Mouse (Mus musculus) myocyte (in vitro differentiated cells): ENCODE data around the gene Sept3. TPM values are rescaled to one million over a fixed set of nuclear protein-coding genes. Genes with fewer than 3 reads are reported as not detected.

ENCODE experiments used
- H3K27me3 ChIP-seq: one replicate; pipeline ENCODE4 v1.6.1; 2011; ENCODE audit not compliant: control insufficient read depth, insufficient read depth, insufficient read length
- H3K36me3 ChIP-seq: one replicate; pipeline ENCODE4 v1.6.1; 2011; ENCODE audit not compliant: control insufficient read depth, insufficient read depth
- H3K4me2 ChIP-seq: one replicate; pipeline ENCODE4 v1.6.1; 2011; ENCODE audit warnings: low read depth, control low read depth
- H3K4me3 ChIP-seq: one replicate; pipeline ENCODE4 v1.5.1; 2011; ENCODE audit warnings: mild to moderate bottlenecking, control low read depth, moderate library complexity
- H3K79me2 ChIP-seq: one replicate; pipeline ENCODE4 v1.6.1; 2011; ENCODE audit not compliant: control insufficient read depth, insufficient read depth
- H3ac ChIP-seq: one replicate; pipeline ENCODE4 v1.6.1; 2011; ENCODE audit not compliant: control insufficient read depth, insufficient read length
- CEBPB ChIP-seq: IDR thresholded peaks from 2 replicates; pipeline ENCODE4 v1.6.1; 2011; ENCODE audit warnings: mild to moderate bottlenecking, moderate library complexity; ENCODE audit not compliant: poor library complexity, insufficient read depth, severe bottlenecking
- E2F4 ChIP-seq: IDR thresholded peaks from one replicate; pipeline ENCODE4 v1.6.1; 2011; ENCODE audit warnings: mild to moderate bottlenecking, control low read depth, moderate library complexity; ENCODE audit not compliant: insufficient read depth
- MAX ChIP-seq: IDR thresholded peaks from one replicate; pipeline ENCODE4 v1.6.1; 2011; ENCODE audit warnings: low read depth, mild to moderate bottlenecking, control low read depth
- MYOD1 ChIP-seq, 3 experiments: IDR thresholded peaks; one replicate each; pipeline ENCODE4 v1.6.1; 2011; ENCODE audit warnings: control low read depth in 2 of 3, low read depth in 2 of 3, mild to moderate bottlenecking in 2 of 3, moderate library complexity in 1 of 3; ENCODE audit not compliant: insufficient read length in 2 of 3, control insufficient read depth in 1 of 3
- MYOG ChIP-seq, 3 experiments: IDR thresholded peaks; one replicate each; pipeline ENCODE4 v1.6.1; 2011; ENCODE audit warnings: control low read depth in 2 of 3, low read depth in 2 of 3, mild to moderate bottlenecking in 2 of 3; ENCODE audit not compliant: insufficient read length in 2 of 3, control insufficient read depth in 1 of 3, insufficient read depth in 1 of 3
- POLR2A ChIP-seq: IDR thresholded peaks from one replicate; pipeline ENCODE4 v1.6.1; 2011; ENCODE audit warnings: low read depth, mild to moderate bottlenecking, control low read depth, moderate library complexity; ENCODE audit not compliant: insufficient read length
- POLR2AphosphoS2 ChIP-seq: IDR thresholded peaks from one replicate; pipeline ENCODE4 v1.6.1; 2011; ENCODE audit warnings: low read depth, control low read depth; ENCODE audit not compliant: insufficient read length
- REST ChIP-seq: IDR thresholded peaks from one replicate; pipeline ENCODE4 v1.6.1; 2011; ENCODE audit warnings: mild to moderate bottlenecking, control low read depth, moderate library complexity; ENCODE audit not compliant: insufficient read depth, insufficient read length
- SRF ChIP-seq: IDR thresholded peaks from one replicate; pipeline ENCODE4 v1.6.1; 2011; ENCODE audit warnings: low read depth; ENCODE audit not compliant: control insufficient read depth, insufficient read length
- TCF12 ChIP-seq: IDR thresholded peaks from one replicate; pipeline ENCODE4 v1.6.1; 2011; ENCODE audit warnings: mild to moderate bottlenecking, control low read depth; ENCODE audit not compliant: poor library complexity, insufficient read depth, severe bottlenecking
- TCF3 ChIP-seq: IDR thresholded peaks from one replicate; pipeline ENCODE4 v1.6.1; 2011; ENCODE audit warnings: low read depth, control low read depth; ENCODE audit not compliant: insufficient read length
- USF1 ChIP-seq: IDR thresholded peaks from one replicate; pipeline ENCODE4 v1.6.1; 2011; ENCODE audit warnings: low read depth, mild to moderate bottlenecking, control low read depth, moderate library complexity
- polyA plus RNA-seq: library from polyadenylated mRNA; unstranded; fragments of >200 nt; fragmentation: generic; extraction: Trizol; gene quantifications from one replicate; pipeline ENCODE4 v1.2.1, GENCODE M21; 2012; ENCODE audit warnings: missing spikeins

Sept3 gene
- polyA plus RNA-seq, 1 experiment, result 0.01 TPM

- H3K79me2 ChIP-seq, result no peaks in the 10 kb centered on the region
- H3K4me2 ChIP-seq, result no peak within 1 kb of the TSS
- TF ChIP-seq USF1, result no peak
- no peak for TF ChIP-seq POLR2AphosphoS2
- no peak for TF ChIP-seq CEBPB
- TF ChIP-seq TCF12, result no peak
- no peak for TF ChIP-seq E2F4
- TF ChIP-seq MYOD1 (IDR thresholded peaks at IDR 0.05; ENCODE audit: control insufficient read depth in 1 of 3, insufficient read length in 2 of 3, low read depth in 2 of 3), result no peak
- TF ChIP-seq TCF3, result no peak
- no peak for TF ChIP-seq POLR2A
- no peak for TF ChIP-seq MAX
- no peak for TF ChIP-seq REST
- no peak for TF ChIP-seq SRF
- no peak for TF ChIP-seq MYOG (IDR thresholded peaks at IDR 0.05; ENCODE audit: control insufficient read depth in 1 of 3, insufficient read depth in 1 of 3, insufficient read length in 2 of 3, low read depth in 2 of 3)
- H3ac ChIP-seq, result no peak within 1 kb of the TSS
- H3K4me3 ChIP-seq, result no peak within 1 kb of the TSS
- peaks cover 15% of the 10 kb centered on the region for H3K27me3 ChIP-seq
- H3K36me3 ChIP-seq, result no peaks in the 10 kb centered on the region
Observed at GRCm38 (mm10) chr15:82252097-82252496, 22.6 kb upstream of the Sept3 start, which contains the start of gene 1500009C09Rik. TSS of gene 1500009C09Rik (plus strand) at chr15:82252397.

- no peak for TF ChIP-seq TCF12
- no peak for TF ChIP-seq POLR2AphosphoS2
- TF ChIP-seq MYOG (IDR thresholded peaks at IDR 0.05; ENCODE audit: control insufficient read depth in 1 of 3, insufficient read depth in 1 of 3, insufficient read length in 2 of 3, low read depth in 2 of 3), result no peak
- TF ChIP-seq CEBPB, result no peak
- no peak for TF ChIP-seq POLR2A
- TF ChIP-seq USF1, result no peak
- H3K36me3 ChIP-seq, result no peaks in the 10 kb centered on the region
- no peak overlapping the region for H3K4me2 ChIP-seq
Observed at GRCm38 (mm10) chr15:82255248-82255647, 19.4 kb upstream of the Sept3 start.

GRCm38 (mm10) chr15:82255944-82256383 is 18.7 kb upstream of the Sept3 start:
- Histone ChIP-seq H3K79me2 (no peaks in the 10 kb centered on the region), H3ac (no peak overlapping the region), H3K4me2 (no peak overlapping the region), H3K27me3 (peaks cover 44% of the 10 kb centered on the region), H3K4me3 (no peak overlapping the region), H3K36me3 (no peaks in the 10 kb centered on the region)
- TF ChIP-seq TCF12, result no peak
- no peak for TF ChIP-seq CEBPB
- peak in 2 of 3 experiments; percentile 66 to 79 for TF ChIP-seq MYOG (IDR thresholded peaks at IDR 0.05; ENCODE audit: control insufficient read depth in 1 of 3, insufficient read depth in 1 of 3, insufficient read length in 2 of 3, low read depth in 2 of 3)
- peak in 2 of 3 experiments; percentile 29 to 59 for TF ChIP-seq MYOD1 (IDR thresholded peaks at IDR 0.05; ENCODE audit: control insufficient read depth in 1 of 3, insufficient read length in 2 of 3, low read depth in 2 of 3)

More at GRCm38 (mm10) chr15:82255248-82255647, 19.4 kb upstream of the Sept3 start:
- H3K27me3 ChIP-seq, result peaks cover 37% of the 10 kb centered on the region
- H3K79me2 ChIP-seq, result no peaks in the 10 kb centered on the region
- H3ac ChIP-seq, result no peak overlapping the region
- H3K4me3 ChIP-seq, result no peak overlapping the region

DNA sequence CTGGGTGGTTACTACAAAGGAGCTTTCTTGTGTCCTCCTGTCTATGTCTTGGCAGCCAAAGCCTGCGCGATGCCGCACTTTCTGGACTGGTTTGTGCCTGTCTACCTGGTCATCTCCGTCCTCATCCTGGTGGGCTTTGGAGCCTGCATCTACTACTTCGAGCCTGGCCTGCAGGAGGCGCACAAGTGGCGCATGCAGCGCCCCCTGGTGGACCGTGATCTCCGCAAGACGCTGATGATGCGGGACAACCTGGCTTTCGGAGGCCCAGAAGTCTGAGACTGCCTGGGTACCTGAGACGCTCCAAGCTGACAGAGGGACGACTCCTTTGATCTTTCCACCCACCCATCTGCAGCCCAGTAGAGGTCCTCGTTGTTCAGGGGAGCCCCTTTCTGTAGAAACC is 15.2 kb upstream of the Sept3 start:
- no peak overlapping the region for H3ac ChIP-seq
- peaks cover 57% of the 10 kb centered on the region for H3K27me3 ChIP-seq
- no peaks in the 10 kb centered on the region for H3K36me3 ChIP-seq
- H3K4me3 ChIP-seq, result no peak overlapping the region
- no peak overlapping the region for H3K4me2 ChIP-seq
- TF ChIP-seq POLR2A, result no peak
- no peak for TF ChIP-seq MYOG (IDR thresholded peaks at IDR 0.05; ENCODE audit: control insufficient read depth in 1 of 3, insufficient read depth in 1 of 3, insufficient read length in 2 of 3, low read depth in 2 of 3)
- TF ChIP-seq TCF12, result no peak
- no peak for TF ChIP-seq SRF
- no peak for TF ChIP-seq TCF3
- TF ChIP-seq USF1, result no peak
- TF ChIP-seq E2F4, result no peak
- no peak for TF ChIP-seq MAX
- H3K79me2 ChIP-seq, result no peaks in the 10 kb centered on the region

DNA sequence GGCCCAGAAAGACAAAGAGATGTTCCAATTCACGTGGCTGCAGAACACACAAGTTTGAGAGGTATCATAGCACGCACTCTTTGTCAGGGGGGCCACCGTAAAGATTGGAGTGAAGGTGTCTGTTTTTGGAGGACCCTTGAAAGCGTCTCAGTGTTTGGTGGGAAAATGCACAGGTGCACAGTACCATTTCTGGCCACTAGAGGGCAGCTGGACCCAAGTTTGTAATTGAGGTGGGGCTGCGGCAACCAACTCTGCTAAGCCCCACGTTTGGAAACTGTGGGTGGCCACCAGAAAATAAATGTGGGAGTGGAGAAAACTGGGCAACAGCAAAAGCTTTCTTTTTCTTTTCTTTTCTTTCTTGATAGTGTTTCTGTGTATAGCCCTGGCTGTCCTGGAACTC is 8.3 kb upstream of the Sept3 start:
- Histone ChIP-seq H3ac (no peak overlapping the region), H3K36me3 (no peaks in the 10 kb centered on the region), H3K27me3 (peaks cover 53% of the 10 kb centered on the region), H3K79me2 (no peaks in the 10 kb centered on the region), H3K4me2 (no peak overlapping the region), H3K4me3 (no peak overlapping the region)
- no peak for TF ChIP-seq USF1
- no peak for TF ChIP-seq TCF12
- TF ChIP-seq MYOD1 (IDR thresholded peaks at IDR 0.05; ENCODE audit: control insufficient read depth in 1 of 3, insufficient read length in 2 of 3, low read depth in 2 of 3), result peak in 1 of 3 experiments; percentile 33
- no peak for TF ChIP-seq REST
- no peak for TF ChIP-seq CEBPB
- TF ChIP-seq MYOG (IDR thresholded peaks at IDR 0.05; ENCODE audit: control insufficient read depth in 1 of 3, insufficient read depth in 1 of 3, insufficient read length in 2 of 3, low read depth in 2 of 3), result peak in 1 of 3 experiments; percentile 21
- TF ChIP-seq TCF3, result no peak
